Mouse (Mus musculus) neural tube, embryonic 10.5 days (tissue): ENCODE data around the gene Pabpn1l.

Experiments used
- DNase-seq: peaks from one replicate; pipeline ENCODE4 v3.0.0-alpha.2; 2017; ENCODE audit warnings: low spot score; ENCODE audit errors: extremely low spot score

Gene Pabpn1l

DNA sequence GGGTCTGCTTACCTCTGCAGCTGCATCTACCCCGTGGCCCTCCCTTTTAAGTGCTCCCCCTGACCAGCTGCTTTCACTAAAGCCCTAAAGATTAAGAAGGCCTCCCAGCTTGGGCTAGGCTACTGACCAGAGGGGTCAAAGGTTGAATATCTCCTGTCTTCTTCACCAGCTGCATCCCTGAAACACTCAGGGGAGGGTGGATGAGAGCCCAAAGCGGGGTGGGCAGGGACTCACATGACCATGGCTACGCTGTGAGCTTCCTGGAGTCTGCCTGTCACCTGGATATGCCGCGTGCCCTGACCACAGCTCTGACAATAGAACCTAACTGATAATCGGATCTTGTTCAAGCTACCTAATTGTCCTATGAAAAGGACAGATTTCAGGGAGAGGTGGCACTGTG lies at the start of gene Pabpn1l:
TSS of gene Pabpn1l (minus strand) at position 13 of the 400 bp plus-strand sequence.
- no peak for DNase-seq

DNA sequence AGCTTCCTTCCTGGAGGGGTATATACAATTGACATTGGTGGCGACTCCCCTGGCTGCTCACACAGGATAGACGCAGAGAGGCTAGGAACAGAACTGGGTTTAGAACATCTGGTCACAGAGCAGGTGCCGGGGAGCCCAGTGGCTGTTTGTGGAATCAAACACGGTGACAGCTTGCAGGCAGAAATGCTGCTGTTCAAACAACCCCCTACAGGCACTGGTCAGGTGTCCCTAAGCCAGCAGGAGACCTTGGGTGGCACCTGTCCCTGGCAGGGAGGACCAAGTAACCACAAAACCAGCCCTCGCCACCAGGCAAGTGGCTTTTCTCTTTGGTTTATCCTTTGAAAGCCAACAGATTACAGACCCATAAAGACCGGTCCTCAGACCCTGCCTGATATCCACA lies 49.4 kb upstream of the Pabpn1l start:
- no peak for DNase-seq

DNA sequence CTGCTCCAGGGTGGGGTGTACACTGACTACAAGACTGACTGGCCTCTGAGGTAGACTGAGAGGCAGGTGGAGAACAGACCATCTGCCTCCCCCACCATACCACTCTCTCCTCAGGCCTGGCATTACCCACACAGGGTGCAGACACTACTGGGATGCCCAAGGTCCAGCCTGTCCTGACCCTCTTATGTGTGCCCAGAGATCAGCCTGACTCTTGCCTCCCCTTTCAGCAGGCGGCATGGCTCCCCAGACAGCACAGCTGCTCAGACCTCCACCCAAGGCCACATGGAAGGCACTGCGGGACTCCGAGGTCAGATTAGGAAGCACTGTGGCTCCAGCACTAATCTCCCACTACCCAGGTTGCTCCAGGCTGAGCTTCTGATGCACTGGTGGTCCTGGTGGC lies 48.2 kb upstream of the Pabpn1l start:
- DNase-seq, result no peak

DNA sequence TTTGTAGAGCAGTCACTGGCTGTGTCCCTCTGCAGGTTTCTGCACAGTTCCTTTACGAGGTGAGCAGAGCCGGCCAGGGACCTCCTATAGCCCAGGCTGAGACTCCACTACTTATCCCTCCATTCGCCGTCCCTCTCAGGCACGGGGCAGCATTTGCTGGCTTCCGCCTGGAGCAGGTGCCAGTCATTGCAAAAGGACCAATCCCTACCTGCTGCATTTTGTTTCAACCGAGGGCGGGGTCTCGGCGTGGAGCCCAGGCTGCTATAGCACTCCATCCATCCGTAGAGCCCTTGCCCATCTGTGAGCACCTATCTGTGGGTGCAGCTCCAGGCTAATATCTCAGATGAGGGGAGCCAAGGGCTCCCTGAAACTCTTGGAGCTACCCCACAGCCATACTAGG lies 47.5 kb upstream of the Pabpn1l start:
- DNase-seq, result no peak

- DNase-seq, result no peak
Measured at GRCm38 (mm10) chr8:122669370-122669769, 46.8 kb upstream of the Pabpn1l start.

DNA sequence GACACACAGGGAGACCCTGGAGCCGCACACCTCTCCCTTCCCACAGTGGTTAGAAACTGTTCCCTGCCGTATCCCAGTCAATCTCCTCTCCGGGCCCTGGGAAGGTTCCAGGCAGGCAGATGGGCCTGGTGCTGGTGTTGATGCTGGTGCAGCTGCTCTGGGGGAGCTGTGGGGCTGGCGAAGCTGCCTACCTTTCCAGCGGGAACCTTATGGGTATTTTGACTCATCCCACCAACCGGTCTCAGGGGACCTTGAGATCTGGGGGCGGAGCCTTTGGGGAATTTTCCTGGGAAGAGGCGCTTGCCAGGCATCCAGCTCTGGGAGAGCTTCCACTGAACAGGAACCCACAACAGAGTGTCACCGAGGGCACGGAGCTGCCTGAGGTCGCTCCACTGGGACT lies 45.3 kb upstream of the Pabpn1l start:
- no peak for DNase-seq

- DNase-seq, result no peak
Measured at GRCm38 (mm10) chr8:122666827-122667226, 44.3 kb upstream of the Pabpn1l start.

DNA sequence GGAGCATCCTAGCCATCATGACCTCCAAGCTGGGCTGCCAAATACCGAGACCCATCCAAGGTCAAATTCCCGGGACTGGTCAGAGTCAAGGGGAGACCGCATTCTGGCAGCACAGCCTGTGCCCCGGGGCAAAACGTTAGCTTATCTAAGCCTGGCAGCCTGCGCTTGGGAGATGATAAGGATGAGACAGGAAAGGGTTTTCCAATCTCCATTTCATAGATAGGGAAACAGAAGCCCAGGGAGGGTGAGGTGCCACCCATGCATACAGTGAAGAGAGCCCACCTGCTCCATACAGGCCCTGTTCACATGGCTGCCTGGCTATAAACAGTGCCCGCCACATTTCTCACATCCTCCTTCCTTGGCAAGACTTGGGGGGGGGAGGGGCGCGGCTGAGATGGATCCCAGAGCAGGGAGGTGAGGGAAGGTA lies 43.8 kb upstream of the Pabpn1l start:
- no peak for DNase-seq

DNA sequence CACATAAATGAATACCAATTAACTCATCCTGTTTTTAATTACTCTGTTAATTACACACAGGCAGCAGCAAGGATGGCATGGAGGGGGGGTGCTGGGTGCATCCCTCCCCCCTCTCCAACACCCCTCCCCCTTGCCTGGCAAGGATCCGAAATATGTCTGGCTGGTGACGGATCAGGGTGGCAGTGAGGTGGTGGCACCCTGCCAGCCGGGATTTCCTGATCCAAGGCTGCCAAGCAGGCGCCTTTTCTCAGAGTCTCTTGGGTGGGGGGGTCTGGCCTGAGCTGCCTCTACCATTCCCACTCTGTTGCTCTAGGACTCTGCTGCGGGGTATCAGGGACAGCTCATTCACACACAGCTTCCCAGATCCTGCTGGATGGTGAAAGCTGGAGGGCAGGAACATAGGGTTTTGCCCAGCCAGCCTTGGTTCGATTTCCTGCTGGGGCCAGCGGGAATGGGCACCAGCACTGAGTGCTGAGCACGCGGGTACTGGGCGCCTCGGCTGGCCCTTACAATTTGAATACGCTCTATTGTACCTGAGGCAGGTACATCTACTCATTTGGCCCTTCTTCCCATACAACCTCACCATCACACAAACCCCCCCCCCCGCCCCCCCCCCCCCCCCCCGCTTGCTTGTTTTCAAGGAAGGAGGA lies 43.3 kb upstream of the Pabpn1l start:
- no peak for DNase-seq

DNA sequence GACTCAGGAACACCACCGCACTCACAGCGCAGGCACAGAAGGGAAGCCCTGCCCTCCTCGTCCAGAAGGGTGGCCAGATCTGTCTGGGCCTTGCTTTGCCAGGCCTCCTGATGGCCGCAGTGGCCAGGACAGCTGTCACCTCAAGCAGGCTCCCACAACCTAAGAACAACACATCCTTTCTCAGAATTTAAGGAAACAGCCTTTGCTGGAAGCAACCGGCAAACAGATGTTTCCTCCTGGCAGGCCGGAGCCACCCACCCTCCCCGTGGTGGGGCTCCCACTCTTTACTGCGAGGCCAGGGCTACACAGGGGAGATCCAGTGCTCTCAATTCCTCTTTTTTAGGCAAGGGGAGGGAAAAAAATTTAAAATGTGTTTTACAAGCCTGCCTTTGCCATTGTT lies 42.7 kb upstream of the Pabpn1l start:
- no peak for DNase-seq

DNA sequence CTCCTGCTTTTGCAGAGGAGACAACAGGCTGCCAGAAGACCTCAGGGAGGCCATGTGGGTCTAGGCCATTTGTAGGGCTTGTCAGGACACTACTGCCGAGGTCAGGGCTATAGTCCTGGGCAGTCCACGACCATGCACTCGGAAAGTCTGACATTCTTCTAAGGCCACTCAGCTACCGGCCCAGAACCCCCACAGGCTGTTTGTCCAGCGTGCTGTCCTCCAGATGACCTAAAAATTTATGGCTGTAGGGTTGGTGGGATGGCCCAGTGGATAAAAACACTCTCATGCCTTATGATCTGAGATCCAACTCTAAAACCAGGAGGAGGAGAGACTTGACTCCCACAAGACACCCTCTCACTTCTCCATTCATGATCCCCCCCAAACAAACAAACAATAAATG lies 41.1 kb upstream of the Pabpn1l start:
- DNase-seq, result no peak

GRCm38 (mm10) chr8:122663106-122663505 lies 40.6 kb upstream of the Pabpn1l start:
- DNase-seq, result no peak

- DNase-seq, result no peak
Measured at GRCm38 (mm10) chr8:122661894-122662293, 39.4 kb upstream of the Pabpn1l start.

DNA sequence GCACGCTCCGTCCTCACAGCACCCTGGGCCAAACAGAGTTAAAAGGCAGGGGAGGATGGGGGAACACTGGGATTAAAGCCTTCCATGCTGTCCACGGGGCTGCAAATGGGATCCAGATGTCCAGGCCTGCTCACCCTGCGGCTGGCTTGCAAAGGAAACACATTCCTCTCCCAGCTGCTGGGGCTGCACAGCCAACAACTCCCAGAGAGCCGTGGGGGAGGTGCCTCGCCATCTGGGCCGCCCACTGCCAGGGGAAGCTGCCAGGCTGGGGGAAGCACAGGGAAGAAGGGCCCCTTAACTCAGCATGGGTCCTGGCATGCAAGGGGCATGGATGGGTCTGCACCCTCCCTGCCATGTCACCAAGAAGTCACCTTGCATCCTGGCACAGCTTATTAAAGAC lies 38.6 kb upstream of the Pabpn1l start:
- DNase-seq, result peak; percentile 75

GRCm38 (mm10) chr8:122660022-122660421 lies 37.5 kb upstream of the Pabpn1l start:
- DNase-seq, result no peak

- no peak for DNase-seq
Measured at GRCm38 (mm10) chr8:122658807-122659160, 36.2 kb upstream of the Pabpn1l start.

DNA sequence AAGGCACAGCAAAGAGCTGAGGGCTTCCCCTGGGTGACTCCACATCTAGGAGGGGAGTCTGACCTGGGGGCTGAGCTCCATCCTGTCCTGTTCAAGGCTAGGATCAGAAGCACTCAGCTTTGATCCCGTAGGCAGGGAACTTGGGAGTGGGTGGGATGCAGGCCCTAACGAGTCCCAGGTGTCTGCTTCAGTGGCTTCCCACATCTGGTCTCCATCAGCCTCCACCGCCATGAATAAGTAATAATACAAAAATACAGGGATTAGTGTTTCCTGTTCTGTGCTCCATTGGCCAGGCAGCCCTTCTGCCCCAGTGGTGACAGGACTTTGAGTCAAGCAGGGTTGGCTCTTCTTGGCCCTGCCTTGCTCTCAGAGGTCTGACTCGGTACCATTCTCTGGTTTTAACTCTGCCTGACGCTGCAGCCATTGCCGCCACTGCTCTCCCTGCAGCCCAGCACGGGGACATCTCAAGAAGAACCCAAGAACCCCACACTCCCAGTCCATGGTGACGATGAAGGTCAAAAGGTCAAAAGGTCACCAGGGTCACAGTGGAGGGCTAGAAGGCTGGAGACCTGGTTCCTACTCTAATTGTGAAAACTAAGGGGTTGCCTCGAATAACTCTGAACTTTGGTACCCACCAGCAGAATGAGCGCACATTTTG lies 35.7 kb upstream of the Pabpn1l start:
- peak; percentile 59 for DNase-seq

DNA sequence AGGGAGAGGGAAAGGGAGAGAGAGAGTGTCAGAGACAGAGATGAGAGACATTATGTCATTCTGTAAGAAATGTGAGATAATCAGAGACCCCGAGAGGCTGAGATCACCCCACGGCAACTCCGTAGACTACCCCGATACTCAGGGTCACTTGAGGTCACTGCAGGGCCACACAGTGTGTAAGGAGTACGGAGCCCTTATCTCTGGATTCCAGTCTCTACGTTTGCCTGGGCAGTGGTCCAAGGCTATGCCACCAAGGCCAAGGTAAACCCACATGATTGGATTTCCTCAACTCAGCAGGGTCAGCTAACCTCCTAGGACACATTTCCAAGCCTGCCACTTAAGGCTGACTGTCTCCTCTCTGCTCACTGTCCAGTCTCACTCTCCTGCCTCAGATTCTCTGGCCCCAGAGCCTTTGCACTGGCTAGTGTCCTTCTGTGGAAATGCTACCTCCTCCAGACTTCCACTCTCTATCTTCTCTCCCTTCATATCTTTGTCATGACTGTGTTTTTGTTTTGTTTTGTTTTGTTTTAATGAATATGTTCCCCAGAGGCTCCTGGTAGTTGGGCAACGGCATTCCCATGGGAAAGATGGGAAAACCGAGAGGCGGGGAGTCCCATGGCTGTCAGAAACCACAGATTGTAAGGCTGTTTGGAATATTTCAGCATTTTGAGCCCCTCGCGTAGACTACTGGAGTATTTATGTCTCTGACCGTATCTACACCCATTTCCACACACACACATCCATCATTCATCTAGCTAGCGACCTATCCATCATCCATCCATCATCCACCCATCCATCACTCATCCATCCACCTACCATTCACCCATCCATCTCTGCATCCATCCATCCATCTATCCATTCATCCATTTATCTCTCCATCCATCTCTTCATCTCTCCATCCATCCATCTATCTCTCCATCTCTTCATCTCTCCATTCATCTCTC lies 33.8 kb upstream of the Pabpn1l start:
- DNase-seq, result no peak

DNA sequence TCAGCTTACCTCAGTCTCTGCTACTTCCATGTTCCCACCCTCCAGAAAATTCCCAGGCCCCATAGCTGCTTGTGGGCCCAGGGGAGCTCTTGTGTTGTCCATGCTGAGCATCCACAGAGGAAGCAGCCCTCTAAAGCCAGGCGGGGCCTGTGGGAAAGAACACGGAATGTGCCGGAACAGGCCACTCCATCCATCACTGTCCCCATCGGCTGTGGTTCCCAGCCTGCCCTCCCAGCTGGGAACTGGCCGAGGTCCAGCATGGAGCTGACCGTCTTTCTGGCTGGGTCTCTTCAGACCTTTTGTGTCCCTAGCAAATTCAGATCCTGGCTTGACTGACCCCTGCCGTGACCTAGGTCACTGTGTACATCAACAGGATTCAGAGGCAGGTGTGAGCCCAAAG lies 32.2 kb upstream of the Pabpn1l start:
- peak; percentile 29 for DNase-seq

DNA sequence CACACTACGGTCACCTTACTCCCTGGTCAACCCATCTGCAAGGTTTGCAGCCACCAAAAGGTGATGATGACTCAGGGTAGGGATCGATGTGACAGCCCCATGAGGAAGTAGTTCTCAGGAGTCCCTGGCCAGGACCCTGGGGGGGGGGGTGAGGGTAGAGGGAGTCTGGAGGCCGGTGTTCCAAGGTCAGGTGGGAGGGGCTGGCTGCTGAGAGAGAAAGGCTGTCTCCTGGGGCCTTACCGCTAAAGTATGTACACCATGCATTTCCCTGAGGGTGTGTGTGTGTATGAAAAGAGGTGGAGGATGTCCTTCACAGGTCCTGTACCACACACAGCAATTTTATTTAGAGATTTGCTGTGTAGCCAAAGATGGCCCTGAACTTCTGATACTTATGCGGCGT lies 30.1 kb upstream of the Pabpn1l start:
- DNase-seq, result no peak

GRCm38 (mm10) chr8:122651326-122651921 lies 28.9 kb upstream of the Pabpn1l start:
- no peak for DNase-seq
